Mouse (Mus musculus) MEL (cell line): ENCODE results near the gene Prkd2. TPM values are rescaled to one million over a fixed set of nuclear protein-coding genes. Genes with fewer than 3 reads are reported as not detected.

Source experiments
- DNase-seq: peaks from one replicate; pipeline ENCODE4 v3.0.0; 2011; ENCODE audit warnings: low read depth, low spot score
- H3K27ac ChIP-seq: 2 replicates; pipeline ENCODE4 v1.5.1; 2012; ENCODE audit warnings: low read depth, mild to moderate bottlenecking, control low read depth, low read length, moderate library complexity; ENCODE audit not compliant: control insufficient read depth
- H3K27me3 ChIP-seq, 2 experiments: fragments of 150-350 bp in 1 of 2; sonication (generic) in 1 of 2; 2 replicates each; pipeline ENCODE4 v1.6.1; 2012; ENCODE audit warnings: low read length in 2 of 2, mild to moderate bottlenecking in 2 of 2, improper control_type of control experiment in 1 of 2, moderate library complexity in 1 of 2; ENCODE audit not compliant: insufficient read depth in 2 of 2, control insufficient read depth in 1 of 2
- H3K36me3 ChIP-seq, 2 experiments: 2 replicates each; pipeline ENCODE4 v1.6.1; 2012 to 2014; ENCODE audit warnings: low read length in 2 of 2, improper control_type of control experiment in 1 of 2, inconsistent platforms in 1 of 2, mild to moderate bottlenecking in 1 of 2; ENCODE audit not compliant: insufficient read depth in 2 of 2, control insufficient read depth in 1 of 2
- H3K4me1 ChIP-seq, 2 experiments: fragments of 150-350 bp in 1 of 2; sonication (generic) in 1 of 2; 2 replicates each; pipeline ENCODE4 v1.6.1; 2012; ENCODE audit warnings: low read length in 2 of 2, improper control_type of control experiment in 1 of 2, mild to moderate bottlenecking in 1 of 2; ENCODE audit not compliant: insufficient read depth in 2 of 2, control insufficient read depth in 1 of 2
- H3K4me3 ChIP-seq, 2 experiments: fragments of 150-350 bp in 1 of 2; sonication (generic) in 1 of 2; 2 replicates each; pipeline ENCODE4 v1.5.1; 2012; ENCODE audit warnings: low read depth in 2 of 2, low read length in 2 of 2, mild to moderate bottlenecking in 2 of 2, moderate library complexity in 2 of 2, control low read depth in 1 of 2, improper control_type of control experiment in 1 of 2; ENCODE audit not compliant: control insufficient read depth in 1 of 2, insufficient read depth in 1 of 2
- H3K79me2 ChIP-seq: 2 replicates; pipeline ENCODE4 v1.6.1; 2012; ENCODE audit warnings: mild to moderate bottlenecking, low read length, moderate library complexity; ENCODE audit not compliant: control insufficient read depth, poor library complexity, insufficient read depth
- H3K9ac ChIP-seq: 2 replicates; pipeline ENCODE4 v1.6.1; 2012; ENCODE audit warnings: low read depth, mild to moderate bottlenecking, control low read depth, low read length, moderate library complexity; ENCODE audit not compliant: control insufficient read depth, poor library complexity, severe bottlenecking
- H3K9me3 ChIP-seq: fragments of 150-350 bp; sonication (generic); replicated peaks from 2 replicates; pipeline ENCODE4 v1.6.1; 2012; ENCODE audit warnings: mild to moderate bottlenecking, low read length, improper control_type of control experiment, moderate library complexity; ENCODE audit not compliant: insufficient read depth
- BHLHE40 ChIP-seq: IDR thresholded peaks from 2 replicates; pipeline ENCODE4 v1.6.1; 2012; ENCODE audit warnings: low read depth, mild to moderate bottlenecking, inconsistent platforms, low read length, improper control_type of control experiment, borderline replicate concordance
- CHD1 ChIP-seq: IDR thresholded peaks from 2 replicates; pipeline ENCODE4 v1.6.1; 2012; ENCODE audit warnings: low read depth, mild to moderate bottlenecking, inconsistent platforms, low read length, improper control_type of control experiment
- CHD2 ChIP-seq: IDR thresholded peaks from 2 replicates; pipeline ENCODE4 v1.6.1; 2011; ENCODE audit warnings: low read length, improper control_type of control experiment
- CTCF ChIP-seq, 3 experiments: IDR thresholded peaks in 2 of 3; conservative IDR thresholded peaks in 1 of 3; 2 replicates each; pipeline ENCODE4 v1.5.1; 2011 to 2012; ENCODE audit warnings: low read length in 3 of 3, low read depth in 2 of 3, mild to moderate bottlenecking in 2 of 3, improper control_type of control experiment in 1 of 3, inconsistent platforms in 1 of 3, mixed read lengths in 1 of 3, moderate library complexity in 1 of 3; ENCODE audit not compliant: control insufficient read depth in 1 of 3, insufficient read depth in 1 of 3, poor library complexity in 1 of 3, severe bottlenecking in 1 of 3
- E2F4 ChIP-seq: IDR thresholded peaks from 2 replicates; pipeline ENCODE4 v1.6.1; 2011; ENCODE audit warnings: low read depth, low read length, improper control_type of control experiment, borderline replicate concordance
- ELF1 ChIP-seq: IDR thresholded peaks from 2 replicates; pipeline ENCODE4 v1.6.1; 2014; ENCODE audit warnings: low read depth, mild to moderate bottlenecking, inconsistent platforms, low read length, improper control_type of control experiment, moderate library complexity
- EP300 ChIP-seq, 2 experiments: IDR thresholded peaks; 2 replicates each; pipeline ENCODE4 v1.6.1; 2011; ENCODE audit warnings: improper control_type of control experiment in 2 of 2, low read length in 2 of 2, low read depth in 1 of 2, mild to moderate bottlenecking in 1 of 2
- ETS1 ChIP-seq: IDR thresholded peaks from 2 replicates; pipeline ENCODE4 v1.6.1; 2012; ENCODE audit warnings: low read depth, mild to moderate bottlenecking, inconsistent platforms, low read length, improper control_type of control experiment, moderate library complexity
- GABPA ChIP-seq: IDR thresholded peaks from 2 replicates; pipeline ENCODE4 v1.6.1; 2012; ENCODE audit warnings: low read depth, mild to moderate bottlenecking, inconsistent platforms, low read length, improper control_type of control experiment, moderate library complexity
- GATA1 ChIP-seq: IDR thresholded peaks from 2 replicates; pipeline ENCODE4 v1.6.1; 2011; ENCODE audit warnings: low read depth, low read length, improper control_type of control experiment
- HCFC1 ChIP-seq: IDR thresholded peaks from 2 replicates; pipeline ENCODE4 v1.6.1; 2012; ENCODE audit warnings: low read depth, mild to moderate bottlenecking, inconsistent platforms, low read length, improper control_type of control experiment, moderate library complexity
- JUND ChIP-seq: IDR thresholded peaks from 2 replicates; pipeline ENCODE4 v1.6.1; 2011; ENCODE audit warnings: low read depth, mild to moderate bottlenecking, improper control_type of control experiment, low read length
- KAT2A ChIP-seq: conservative IDR thresholded peaks from 2 replicates; pipeline ENCODE4 v1.6.1; 2012; ENCODE audit warnings: low read depth, low read length, improper control_type of control experiment, inconsistent platforms
- MAFK ChIP-seq: IDR thresholded peaks from 2 replicates; pipeline ENCODE4 v1.6.1; 2011; ENCODE audit warnings: low read depth, mild to moderate bottlenecking, low read length, improper control_type of control experiment, borderline replicate concordance
- MAZ ChIP-seq: IDR thresholded peaks from 2 replicates; pipeline ENCODE4 v1.6.1; 2012; ENCODE audit warnings: low read depth, mild to moderate bottlenecking, inconsistent platforms, low read length, improper control_type of control experiment
- MEF2A ChIP-seq: IDR thresholded peaks from 2 replicates; pipeline ENCODE4 v1.6.1; 2014; ENCODE audit warnings: low read depth, mild to moderate bottlenecking, inconsistent platforms, low read length, improper control_type of control experiment; ENCODE audit not compliant: poor library complexity, insufficient replicate concordance, severe bottlenecking; ENCODE audit errors: extremely low read depth
- MXI1 ChIP-seq: IDR thresholded peaks from 2 replicates; pipeline ENCODE4 v1.6.1; 2011; ENCODE audit warnings: mild to moderate bottlenecking, low read depth, low read length, improper control_type of control experiment
- MYB ChIP-seq: IDR thresholded peaks from 2 replicates; pipeline ENCODE4 v1.6.1; 2011; ENCODE audit warnings: mild to moderate bottlenecking, low read depth, low read length, improper control_type of control experiment
- MYC ChIP-seq: IDR thresholded peaks from 2 replicates; pipeline ENCODE4 v1.6.1; 2011; ENCODE audit warnings: low read depth, mild to moderate bottlenecking, low read length, improper control_type of control experiment, moderate library complexity
- NELFE ChIP-seq: IDR thresholded peaks from 2 replicates; pipeline ENCODE4 v1.6.1; 2011; ENCODE audit warnings: low read depth, low read length, improper control_type of control experiment
- POLR2A ChIP-seq, 2 experiments: IDR thresholded peaks; 2 replicates each; pipeline ENCODE4 v1.6.1; 2011 to 2012; ENCODE audit warnings: low read length in 2 of 2, mild to moderate bottlenecking in 2 of 2, control low read depth in 1 of 2, improper control_type of control experiment in 1 of 2, low read depth in 1 of 2, moderate library complexity in 1 of 2; ENCODE audit not compliant: control insufficient read depth in 1 of 2, insufficient read depth in 1 of 2, poor library complexity in 1 of 2
- POLR2AphosphoS2 ChIP-seq: IDR thresholded peaks from 2 replicates; pipeline ENCODE4 v1.6.1; 2011; ENCODE audit warnings: low read length, improper control_type of control experiment
- POLR2AphosphoS5 ChIP-seq: IDR thresholded peaks from 2 replicates; pipeline ENCODE4 v1.6.1; 2012; ENCODE audit warnings: low read depth, borderline replicate concordance, mild to moderate bottlenecking, inconsistent platforms, low read length, moderate library complexity, mixed read lengths
- RAD21 ChIP-seq: IDR thresholded peaks from 2 replicates; pipeline ENCODE4 v1.6.1; 2011; ENCODE audit warnings: mild to moderate bottlenecking, low read depth, low read length, improper control_type of control experiment
- RCOR1 ChIP-seq: IDR thresholded peaks from 2 replicates; pipeline ENCODE4 v1.6.1; 2012; ENCODE audit warnings: low read depth, mild to moderate bottlenecking, inconsistent platforms, low read length, improper control_type of control experiment
- SIN3A ChIP-seq: IDR thresholded peaks from 2 replicates; pipeline ENCODE4 v1.6.1; 2012; ENCODE audit warnings: low read length, improper control_type of control experiment, inconsistent platforms
- SMC3 ChIP-seq: IDR thresholded peaks from 2 replicates; pipeline ENCODE4 v1.6.1; 2011; ENCODE audit warnings: low read depth, low read length, improper control_type of control experiment
- TAL1 ChIP-seq: IDR thresholded peaks from 2 replicates; pipeline ENCODE4 v1.6.1; 2012; ENCODE audit warnings: mild to moderate bottlenecking, inconsistent platforms, low read length, moderate library complexity, mixed read lengths
- TCF12 ChIP-seq: IDR thresholded peaks from 2 replicates; pipeline ENCODE4 v1.6.1; 2014; ENCODE audit warnings: low read depth, mild to moderate bottlenecking, inconsistent platforms, low read length, improper control_type of control experiment, moderate library complexity
- UBTF ChIP-seq: IDR thresholded peaks from 2 replicates; pipeline ENCODE4 v1.6.1; 2012; ENCODE audit warnings: low read depth, mild to moderate bottlenecking, inconsistent platforms, low read length, improper control_type of control experiment, moderate library complexity, borderline replicate concordance; ENCODE audit not compliant: insufficient read depth
- USF1 ChIP-seq: IDR thresholded peaks from 2 replicates; pipeline ENCODE4 v1.6.1; 2014; ENCODE audit warnings: low read depth, mild to moderate bottlenecking, inconsistent platforms, low read length, improper control_type of control experiment, moderate library complexity
- USF2 ChIP-seq, 2 experiments: IDR thresholded peaks; 2 replicates each; pipeline ENCODE4 v1.6.1; 2011 to 2012; ENCODE audit warnings: improper control_type of control experiment in 2 of 2, low read length in 2 of 2, borderline replicate concordance in 1 of 2, inconsistent platforms in 1 of 2, low read depth in 1 of 2, mild to moderate bottlenecking in 1 of 2; ENCODE audit not compliant: insufficient read depth in 1 of 2
- ZC3H11A ChIP-seq: IDR thresholded peaks from 2 replicates; pipeline ENCODE4 v1.6.1; 2012; ENCODE audit warnings: low read depth, mild to moderate bottlenecking, inconsistent platforms, low read length, improper control_type of control experiment
- ZKSCAN1 ChIP-seq: IDR thresholded peaks from 2 replicates; pipeline ENCODE4 v1.6.1; 2012; ENCODE audit warnings: low read depth, mild to moderate bottlenecking, inconsistent platforms, low read length, improper control_type of control experiment, moderate library complexity
- ZMIZ1 ChIP-seq: IDR thresholded peaks from 2 replicates; pipeline ENCODE4 v1.6.1; 2012; ENCODE audit warnings: low read depth, mild to moderate bottlenecking, inconsistent platforms, low read length, improper control_type of control experiment, moderate library complexity
- ZNF384 ChIP-seq: IDR thresholded peaks from 2 replicates; pipeline ENCODE4 v1.6.1; 2012; ENCODE audit warnings: low read depth, mild to moderate bottlenecking, inconsistent platforms, low read length, improper control_type of control experiment
- polyA plus RNA-seq, 2 experiments: library from polyadenylated mRNA; stranded (reverse) in 1 of 2; unstranded in 1 of 2; fragments of >175 nt in 1 of 2; fragments of >200 nt in 1 of 2; gene quantifications; 2 replicates each; pipeline versions ENCODE4 v1.2.1 to v1.2.4; 2012; ENCODE audit warnings: low replicate concordance in 2 of 2, low read depth in 1 of 2; ENCODE audit not compliant: insufficient read length in 2 of 2, insufficient read depth in 1 of 2, missing spikeins in 1 of 2
- total RNA-seq: library from RNA; depleted of rRNA; stranded (reverse); fragments of 300-350 nt; gene quantifications from 2 replicates; pipeline ENCODE4 v1.2.3, GENCODE M21; 2012

Gene Prkd2
- total and polyA plus RNA-seq, 3 experiments = 2.9 to 8.7 TPM; not detected in 1

- Histone ChIP-seq H3K4me3 (peak within 1 kb of the TSS; percentile 43 to 66), H3K9ac (peak within 1 kb of the TSS; percentile 31), H3K36me3 (no peaks in the 10 kb centered on the region), H3K27me3 (no peaks in the 10 kb centered on the region), H3K79me2 (no peaks in the 10 kb centered on the region), H3K27ac (no peak within 1 kb of the TSS), H3K9me3 (no peaks in the 10 kb centered on the region), H3K4me1 (peaks cover 0 to 10% of the 10 kb centered on the region in 2 experiments; a peak in 2 of 4 replicates)
- DNase-seq = peak; percentile 92
- TF ChIP-seq ZKSCAN1 = no peak
- no peak for TF ChIP-seq EP300 (IDR thresholded peaks at IDR 0.05; ENCODE audit: low read depth in 1 of 2, low read length in 2 of 2)
- no peak for TF ChIP-seq HCFC1
- no peak for TF ChIP-seq RCOR1
- no peak for TF ChIP-seq UBTF
- no peak for TF ChIP-seq USF2 (IDR thresholded peaks at IDR 0.05; ENCODE audit: borderline replicate concordance in 1 of 2, insufficient read depth in 1 of 2, low read depth in 1 of 2, low read length in 2 of 2)
- TF ChIP-seq TAL1 = no peak
- no peak; the same call in 1 of the 2 replicates for TF ChIP-seq SIN3A
- TF ChIP-seq POLR2AphosphoS5 = no peak
- TF ChIP-seq CHD2 = no peak
- no peak for TF ChIP-seq ZMIZ1
- TF ChIP-seq POLR2A (IDR thresholded peaks at IDR 0.05; ENCODE audit: control insufficient read depth in 1 of 2, insufficient read depth in 1 of 2, low read depth in 1 of 2, low read length in 2 of 2, poor library complexity in 1 of 2) = no peak
- no peak for TF ChIP-seq TCF12
- TF ChIP-seq GABPA = no peak
- no peak for TF ChIP-seq JUND
- no peak for TF ChIP-seq NELFE
- peak; percentile 49 for TF ChIP-seq ZC3H11A
- no peak for TF ChIP-seq MYB
- peak; percentile 78 for TF ChIP-seq SMC3
- TF ChIP-seq MYC = 0 out of 2 replicates have a peak, but pooled peaks have one; percentile 20
- TF ChIP-seq GATA1 = no peak
- no peak for TF ChIP-seq ETS1
- no peak for TF ChIP-seq MAFK
- peak; percentile 66 for TF ChIP-seq MXI1
- TF ChIP-seq BHLHE40 = no peak
- no peak for TF ChIP-seq CHD1
- TF ChIP-seq USF1 = no peak
- TF ChIP-seq MAZ = no peak
- TF ChIP-seq POLR2AphosphoS2 = no peak
- TF ChIP-seq RAD21 = peak; percentile 66
- TF ChIP-seq E2F4 = no peak
- TF ChIP-seq KAT2A = no peak
- peak; percentile 62 to 94 (median 88) for TF ChIP-seq CTCF (IDR thresholded peaks at IDR 0.05 in 2 of 3, conservative IDR thresholded peaks at IDR 0.05 in 1 of 3; ENCODE audit: control insufficient read depth in 1 of 3, insufficient read depth in 1 of 3, low read depth in 2 of 3, low read length in 3 of 3, poor library complexity in 1 of 3, severe bottlenecking in 1 of 3)
- TF ChIP-seq MEF2A = no peak
- no peak for TF ChIP-seq ELF1
- no peak for TF ChIP-seq ZNF384
Observed at GRCm38 (mm10) chr7:16891641-16892351, 49.1 kb downstream of the Prkd2 start, which contains the start of gene Gng8. Gene Gng8, plus strand, starts transcription at chr7:16891786.
